Mouse (Mus musculus) heart, embryonic 10.5 days (tissue): ENCODE data around the gene March4. TPM values are rescaled to one million over a fixed set of nuclear protein-coding genes. Genes with fewer than 3 reads are reported as not detected.

Source experiments
- DNase-seq: peaks from one replicate; pipeline ENCODE4 v3.0.0-alpha.2; 2017; ENCODE audit warnings: low spot score
- H3K27ac ChIP-seq: fragments of 300-500 bp; sonication (generic); 2 replicates; pipeline ENCODE4 v1.5.1; 2016; ENCODE audit warnings: mild to moderate bottlenecking
- H3K27me3 ChIP-seq: fragments of 300-500 bp; sonication (generic); 2 replicates; pipeline ENCODE4 v1.6.1; 2016; ENCODE audit warnings: mild to moderate bottlenecking; ENCODE audit not compliant: poor library complexity, insufficient read depth, severe bottlenecking
- H3K36me3 ChIP-seq: fragments of 300-500 bp; sonication (generic); 2 replicates; pipeline ENCODE4 v1.6.1; 2016; ENCODE audit warnings: mild to moderate bottlenecking, moderate library complexity
- H3K4me1 ChIP-seq: fragments of 300-500 bp; sonication (generic); 2 replicates; pipeline ENCODE4 v1.6.1; 2016; ENCODE audit warnings: mild to moderate bottlenecking
- H3K4me3 ChIP-seq: fragments of 300-500 bp; sonication (generic); 2 replicates; pipeline ENCODE4 v1.5.1; 2016; ENCODE audit warnings: mild to moderate bottlenecking, moderate library complexity
- H3K9me3 ChIP-seq: fragments of 300-500 bp; sonication (generic); 2 replicates; pipeline ENCODE4 v1.6.1; 2016; ENCODE audit warnings: mild to moderate bottlenecking, moderate library complexity
- WGBS: fragments of 180-500 bp; shearing (Covaris S2); methylation state at CpG from one replicate; pipeline ENCODE4 v1.1.7; 2016; 5-methylcytosine and 5-hydroxymethylcytosine counted together
- polyA plus RNA-seq: library from polyadenylated mRNA; unstranded; fragments of >200 nt; fragmentation: Nextera tagmentation; extraction: Ambion mirVana; gene quantifications from 2 replicates; pipeline ENCODE4 v1.2.1, GENCODE M21; 2016

Gene March4
- polyA plus RNA-seq, 1 experiment from 2014 or later: not detected

DNA sequence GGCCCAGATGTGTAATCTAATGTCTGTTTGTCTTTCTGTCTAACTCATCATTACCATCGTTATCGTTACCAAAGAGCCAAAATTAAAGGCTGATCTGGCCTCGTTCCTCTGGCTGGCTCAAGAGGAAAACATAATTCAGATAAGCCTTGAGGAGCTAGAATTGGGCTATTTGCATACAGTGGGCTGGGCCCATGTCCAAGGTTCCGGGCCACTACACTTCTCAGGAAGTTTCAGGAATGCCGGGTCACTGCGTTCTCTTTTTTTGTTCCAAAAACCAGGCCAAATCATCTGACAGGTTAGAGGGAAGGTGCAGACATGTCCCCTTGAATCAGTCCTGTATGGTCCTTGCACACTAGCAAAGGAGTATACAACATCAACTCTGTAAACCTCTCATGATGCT is 74.2 kb downstream of the March4 start:
- H3K4me1 ChIP-seq: no peaks in the 10 kb centered on the region
- H3K4me3 ChIP-seq: no peak overlapping the region
- no peak for DNase-seq
- no peak overlapping the region for H3K27ac ChIP-seq
- H3K36me3 ChIP-seq: no peaks in the 10 kb centered on the region
- no peaks in the 10 kb centered on the region for H3K27me3 ChIP-seq
- H3K9me3 ChIP-seq: no peaks in the 10 kb centered on the region
- WGBS: 69% methylated on average over 6 of the region's 6 CpGs

- DNase-seq: no peak
- Histone ChIP-seq H3K27me3 (peaks cover 4% of the 10 kb centered on the region; the same call in 1 of the 2 replicates), H3K9me3 (no peaks in the 10 kb centered on the region), H3K4me1 (no peaks in the 10 kb centered on the region), H3K36me3 (no peaks in the 10 kb centered on the region), H3K4me3 (no peak overlapping the region), H3K27ac (no peak overlapping the region)
- 73% methylated on average over 4 of the region's 4 CpGs for WGBS
Observed at GRCm38 (mm10) chr1:72457652-72458051, 79.1 kb downstream of the March4 start.

DNA sequence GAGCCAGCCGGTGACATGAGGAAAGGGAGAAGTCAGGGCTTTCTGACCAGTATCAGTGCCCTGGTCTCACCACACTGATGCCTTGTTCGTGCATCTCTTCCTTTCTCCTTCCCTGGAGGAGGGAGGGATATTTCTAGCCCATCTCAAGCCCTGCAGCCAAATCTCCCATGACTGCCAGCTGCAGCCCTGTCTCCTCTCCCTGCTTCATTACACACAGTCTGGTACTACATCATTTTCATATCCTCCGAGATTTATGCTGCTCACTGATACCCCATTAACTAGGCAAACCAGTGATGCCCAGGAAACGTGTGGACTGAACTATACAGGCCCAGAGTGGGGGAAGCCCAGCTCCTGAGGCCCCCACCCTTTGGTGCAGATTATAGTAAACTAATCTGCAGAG is 80.8 kb downstream of the March4 start:
- Histone ChIP-seq H3K27ac (no peak overlapping the region), H3K9me3 (no peaks in the 10 kb centered on the region), H3K4me1 (no peaks in the 10 kb centered on the region), H3K36me3 (no peaks in the 10 kb centered on the region), H3K4me3 (no peak overlapping the region), H3K27me3 (peaks cover 4% of the 10 kb centered on the region; the same call in 1 of the 2 replicates)
- no peak for DNase-seq
- 75% methylated on average over 4 of the region's 4 CpGs for WGBS

- 62% methylated on average over 6 of the region's 6 CpGs for WGBS
- no peak for DNase-seq
Observed at GRCm38 (mm10) chr1:72454733-72455201, 82.0 kb downstream of the March4 start.

GRCm38 (mm10) chr1:72452839-72453238 is 83.9 kb downstream of the March4 start:
- 84% methylated on average over 2 of the region's 2 CpGs for WGBS
- H3K36me3 ChIP-seq: no peaks in the 10 kb centered on the region
- H3K4me3 ChIP-seq: no peak overlapping the region
- no peaks in the 10 kb centered on the region for H3K4me1 ChIP-seq
- H3K27ac ChIP-seq: no peak overlapping the region
- no peaks in the 10 kb centered on the region for H3K9me3 ChIP-seq
- H3K27me3 ChIP-seq: peaks cover 4% of the 10 kb centered on the region; the same call in 1 of the 2 replicates
- DNase-seq: no peak

More at GRCm38 (mm10) chr1:72454733-72455201, 82.0 kb downstream of the March4 start:
- Histone ChIP-seq H3K27ac (no peak overlapping the region), H3K4me1 (no peaks in the 10 kb centered on the region), H3K27me3 (peaks cover 4% of the 10 kb centered on the region; the same call in 1 of the 2 replicates), H3K4me3 (no peak overlapping the region), H3K9me3 (no peaks in the 10 kb centered on the region), H3K36me3 (no peaks in the 10 kb centered on the region)

GRCm38 (mm10) chr1:72450790-72451189 is 85.9 kb downstream of the March4 start:
- no peaks in the 10 kb centered on the region for H3K36me3 ChIP-seq
- no peak overlapping the region for H3K27ac ChIP-seq
- H3K27me3 ChIP-seq: no peaks in the 10 kb centered on the region
- DNase-seq: no peak
- WGBS: 41% methylated on average over 4 of the region's 4 CpGs
- no peaks in the 10 kb centered on the region for H3K4me1 ChIP-seq
- no peak overlapping the region for H3K4me3 ChIP-seq
- H3K9me3 ChIP-seq: no peaks in the 10 kb centered on the region

GRCm38 (mm10) chr1:72449752-72450151 is 87.0 kb downstream of the March4 start:
- Histone ChIP-seq H3K9me3 (no peaks in the 10 kb centered on the region), H3K27ac (no peak overlapping the region), H3K4me3 (no peak overlapping the region), H3K27me3 (no peaks in the 10 kb centered on the region), H3K4me1 (no peaks in the 10 kb centered on the region), H3K36me3 (no peaks in the 10 kb centered on the region)
- DNase-seq: no peak
- 72% methylated on average over 3 of the region's 3 CpGs for WGBS

DNA sequence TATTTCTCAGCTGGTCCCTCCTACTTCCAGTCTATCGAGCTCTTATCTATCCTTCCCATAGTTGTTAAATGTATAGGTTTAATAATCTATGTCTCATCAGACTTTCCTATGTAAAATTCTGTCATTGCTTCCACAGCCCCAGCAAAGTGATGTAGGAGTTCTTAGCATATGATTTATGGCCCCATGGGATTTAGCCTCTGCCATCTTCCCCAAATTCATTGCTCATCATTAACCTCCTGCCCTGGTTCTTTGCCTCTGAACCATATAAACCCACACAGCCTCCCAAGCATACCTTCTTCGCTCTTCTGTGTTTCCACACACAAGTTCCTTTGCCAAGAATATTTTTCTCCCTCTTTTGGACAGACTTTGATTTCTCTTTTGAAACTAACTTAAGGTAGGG is 94.0 kb downstream of the March4 start:
- Histone ChIP-seq H3K4me3 (no peak overlapping the region), H3K9me3 (no peaks in the 10 kb centered on the region), H3K36me3 (no peaks in the 10 kb centered on the region), H3K27ac (no peak overlapping the region), H3K27me3 (no peaks in the 10 kb centered on the region), H3K4me1 (0 out of 2 replicates have a peak, but pooled peaks cover 3% of the 10 kb centered on the region)
- 81% methylated on average over 2 of the region's 2 CpGs for WGBS
- DNase-seq: no peak

GRCm38 (mm10) chr1:72439146-72439545 is 97.6 kb downstream of the March4 start:
- 71% methylated on average over 8 of the region's 8 CpGs for WGBS
- 0 out of 2 replicates have a peak, but pooled peaks cover 3% of the 10 kb centered on the region for H3K4me1 ChIP-seq
- H3K27me3 ChIP-seq: no peaks in the 10 kb centered on the region
- H3K36me3 ChIP-seq: no peaks in the 10 kb centered on the region
- no peak overlapping the region for H3K27ac ChIP-seq
- no peak for DNase-seq
- H3K4me3 ChIP-seq: no peak overlapping the region
- no peaks in the 10 kb centered on the region for H3K9me3 ChIP-seq

DNA sequence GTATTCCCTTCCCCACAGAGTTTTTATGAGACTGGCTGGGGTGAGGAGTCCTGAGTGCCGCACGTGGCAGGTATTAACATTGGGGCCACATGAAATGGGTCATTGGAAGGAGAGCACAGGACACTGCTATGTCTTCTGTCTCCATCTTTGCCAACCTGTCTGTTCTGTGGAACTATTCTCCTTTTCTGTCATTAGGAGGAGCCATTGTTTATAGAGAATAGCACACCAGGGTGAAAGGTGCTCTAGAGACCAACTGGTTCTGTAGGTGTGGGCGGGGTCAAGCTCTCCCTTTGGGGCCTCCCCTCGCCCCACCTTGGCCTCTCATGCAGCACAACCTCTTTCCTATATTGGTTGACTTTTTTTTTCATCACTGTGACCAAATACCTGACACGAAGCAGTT is 99.8 kb downstream of the March4 start:
- no peak overlapping the region for H3K4me3 ChIP-seq
- DNase-seq: no peak
- H3K27me3 ChIP-seq: no peaks in the 10 kb centered on the region
- H3K4me1 ChIP-seq: 0 out of 2 replicates have a peak, but pooled peaks cover 3% of the 10 kb centered on the region
- no peaks in the 10 kb centered on the region for H3K36me3 ChIP-seq
- no peak overlapping the region for H3K27ac ChIP-seq
- H3K9me3 ChIP-seq: no peaks in the 10 kb centered on the region
- 72% methylated on average over 5 of the region's 5 CpGs for WGBS

DNA sequence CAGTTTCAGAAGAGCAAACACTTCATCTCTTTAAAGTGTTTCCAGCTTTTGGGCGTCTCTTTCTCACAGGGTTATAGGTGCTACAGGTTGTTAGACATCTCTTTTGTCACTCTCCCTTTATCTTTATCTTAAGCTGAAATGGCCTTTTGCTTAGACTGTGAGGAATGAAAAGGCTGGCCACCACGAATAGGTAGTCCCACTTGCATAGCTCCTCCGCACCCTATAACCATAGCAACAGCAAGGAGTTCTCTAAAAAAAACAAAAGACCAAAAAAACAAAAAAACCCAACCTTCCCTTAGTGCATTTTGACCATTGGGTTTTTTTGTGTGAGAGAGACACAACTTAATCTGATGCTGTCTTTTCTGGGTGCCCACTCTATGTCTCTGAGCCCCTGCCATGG is 102.2 kb downstream of the March4 start:
- Histone ChIP-seq H3K27me3 (no peaks in the 10 kb centered on the region), H3K4me3 (no peak overlapping the region), H3K27ac (no peak overlapping the region), H3K36me3 (no peaks in the 10 kb centered on the region), H3K9me3 (no peaks in the 10 kb centered on the region), H3K4me1 (0 out of 2 replicates have a peak, but pooled peaks cover 3% of the 10 kb centered on the region)
- 73% methylated on average over 3 of the region's 3 CpGs for WGBS
- no peak for DNase-seq

DNA sequence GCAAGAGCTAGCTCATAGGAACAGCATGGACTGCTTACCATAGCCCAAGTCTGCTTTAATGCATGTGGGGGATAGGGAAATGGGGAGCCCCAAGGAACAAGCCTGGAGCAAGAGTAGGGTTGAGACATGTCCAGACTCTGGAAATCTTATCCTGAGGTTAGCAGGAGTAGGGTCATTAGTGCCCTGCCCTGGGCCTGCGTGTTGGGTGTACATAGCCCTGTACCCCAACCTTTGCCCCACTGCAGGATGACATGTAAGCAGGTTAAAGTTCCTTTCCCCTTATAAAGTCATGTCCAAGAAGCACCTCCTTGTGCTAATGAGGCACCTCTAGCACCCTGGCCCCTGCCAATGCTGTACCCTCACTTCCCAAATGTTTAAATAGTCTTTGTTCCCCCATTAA is 104.2 kb downstream of the March4 start:
- 100% methylated on average over 1 of the region's 1 CpGs for WGBS
- Histone ChIP-seq H3K27ac (no peak overlapping the region), H3K36me3 (no peaks in the 10 kb centered on the region), H3K4me3 (no peak overlapping the region), H3K27me3 (no peaks in the 10 kb centered on the region), H3K9me3 (no peaks in the 10 kb centered on the region), H3K4me1 (no peaks in the 10 kb centered on the region)
- DNase-seq: no peak

DNA sequence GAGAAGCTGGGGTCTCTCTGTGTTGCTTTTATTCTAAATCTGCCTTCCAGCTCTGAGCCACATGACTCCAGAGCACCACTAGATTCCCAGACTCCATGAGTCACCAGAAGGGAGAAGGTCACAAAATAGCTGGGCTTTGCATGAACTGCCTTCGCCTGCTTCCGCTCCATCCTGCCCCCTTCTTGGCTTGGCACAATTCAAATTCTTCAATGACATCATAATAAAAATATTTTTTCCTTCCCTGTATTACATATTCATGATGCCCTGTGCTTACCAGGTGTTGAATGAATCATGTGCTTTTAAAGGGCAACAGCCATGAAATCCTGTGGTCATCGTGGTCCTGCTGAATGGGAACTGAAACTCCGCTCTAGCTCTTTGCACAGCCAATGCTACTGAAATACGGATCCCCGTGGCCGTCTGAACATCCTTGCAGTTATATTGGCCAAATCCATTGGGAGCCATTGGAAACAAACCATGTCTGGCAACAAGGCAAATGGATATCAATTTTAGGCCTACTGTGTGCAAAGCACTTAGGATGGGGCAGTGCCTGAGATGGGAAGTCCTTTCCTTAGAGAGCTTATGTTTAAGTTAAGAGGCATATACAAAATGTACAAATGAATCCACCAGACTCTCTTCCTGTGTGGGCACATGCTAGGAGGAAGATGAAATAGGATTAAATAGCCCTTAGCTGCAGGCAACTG is 107.5 kb downstream of the March4 start:
- no peaks in the 10 kb centered on the region for H3K36me3 ChIP-seq
- no peaks in the 10 kb centered on the region for H3K9me3 ChIP-seq
- H3K27ac ChIP-seq: no peak overlapping the region
- no peak for DNase-seq
- 88% methylated on average over 7 of the region's 7 CpGs for WGBS
- no peaks in the 10 kb centered on the region for H3K27me3 ChIP-seq
- H3K4me3 ChIP-seq: no peak overlapping the region
- no peaks in the 10 kb centered on the region for H3K4me1 ChIP-seq

GRCm38 (mm10) chr1:72428526-72428925 is 108.2 kb downstream of the March4 start:
- Histone ChIP-seq H3K9me3 (no peaks in the 10 kb centered on the region), H3K27ac (no peak overlapping the region), H3K36me3 (no peaks in the 10 kb centered on the region), H3K4me1 (no peaks in the 10 kb centered on the region), H3K4me3 (no peak overlapping the region), H3K27me3 (no peaks in the 10 kb centered on the region)
- no peak for DNase-seq
- WGBS: 81% methylated on average over 8 of the region's 8 CpGs
